Comparison of ENCODE assay signal across 8 mouse cellular contexts in genomic region chr2:158284571-158284970, GRCm38 (mm10). TPM values are rescaled to one million over a fixed set of nuclear protein-coding genes. Genes with fewer than 3 reads are reported as not detected.
DNase-seq lines count a peak whose midpoint lies in the region; ATAC-seq and TF ChIP-seq lines count a peak whose summit lies in the region.
"Had no signal": no experiment of that assay in that cellular context is flagged by ENCODE, and none has a peak within 500 bp of the region (broad histone marks: within the 10 kb centered on the region; RNA-seq: fewer than 3 reads in every experiment).

No protein-coding gene starts in this region.

- DNase-seq in CD4-positive, CD25-positive, alpha-beta regulatory T cell, adult 2 months (ENCODE audit: low read depth, low spot score): peak; percentile 87
- peak; percentile 51 for DNase-seq in G1E (ENCODE audit: low spot score)
- peak; percentile 32 for DNase-seq in cerebellum, adult 11-12 months
- peak; percentile 64 for DNase-seq in kidney, adult 18-20 months
- peak; percentile 90 for DNase-seq in retina, postnatal 1 day

- no peak for ATAC-seq in G1E (ENCODE audit: extremely low read depth, insufficient number of reproducible peaks, low FRiP score, poor library complexity, severe bottlenecking)
- ATAC-seq in granulocyte monocyte progenitor cell, adult 5-6 weeks (replicated peaks; ENCODE audit: poor library complexity, severe bottlenecking): peak; percentile 92
- ATAC-seq in liver, embryonic 16.5 days (ENCODE audit: low read depth): peak; percentile 32; the same call in 1 of the 2 replicates

- H3K36me3 ChIP-seq in G1E (replicated peaks): no peaks in the 10 kb centered on the region
- H3K36me3 ChIP-seq in liver, embryonic 16.5 days (ENCODE audit: control insufficient read depth, insufficient read depth): no peaks in the 10 kb centered on the region

- TF ChIP-seq CTCF in G1E (IDR thresholded peaks at IDR 0.05; ENCODE audit: low read depth, low read length): peak; percentile 81

- H3K9me3 ChIP-seq in G1E (replicated peaks): no peaks in the 10 kb centered on the region
- no peaks in the 10 kb centered on the region for H3K9me3 ChIP-seq in liver, embryonic 16.5 days (replicated peaks; ENCODE audit: control insufficient read depth, low read length)

- H3K27ac ChIP-seq in liver, embryonic 16.5 days (ENCODE audit: low read length): no peak overlapping the region

- H3K4me3 ChIP-seq in G1E (ENCODE audit: low read depth, low read length): no peak overlapping the region
- H3K4me3 ChIP-seq in liver, embryonic 16.5 days (ENCODE audit: low read depth, low read length): no peak overlapping the region

- no peak overlapping the region for H3K4me2 ChIP-seq in liver, embryonic 16.5 days (ENCODE audit: low read depth, low read length)

- H3K4me1 ChIP-seq in G1E (ENCODE audit: insufficient read depth, low read depth, low read length): no peaks in the 10 kb centered on the region
- H3K4me1 ChIP-seq in liver, embryonic 16.5 days (ENCODE audit: control insufficient read depth, low read depth, low read length): peaks cover 10% of the 10 kb centered on the region

- no peak overlapping the region for H3K9ac ChIP-seq in liver, embryonic 16.5 days (ENCODE audit: low read depth, low read length)

- 16% methylated on average over 11 of the region's 11 CpGs for WGBS in liver, embryonic 16.5 days (ENCODE audit: insufficient replicate concordance)

- H3K27me3 ChIP-seq in G1E (ENCODE audit: insufficient read depth, low read length): peaks cover 5% of the 10 kb centered on the region; the same call in 1 of the 2 replicates
- no peaks in the 10 kb centered on the region for H3K27me3 ChIP-seq in liver, embryonic 16.5 days (ENCODE audit: control insufficient read depth, insufficient read depth, low read depth, low read length)

RNA-seq across cellular contexts. Expression of gene Lbp, which starts 21.7 kb away (rescaled TPM):
- not detected in 2 replicates for total RNA-seq in G1E (2014; fragmentation: Nextera tagmentation)
- 0.06 TPM in 1 of 2 replicates, not detected in the other for total RNA-seq in G1E (2017)
- polyA plus RNA-seq in G1E (2012): 0.04 TPM in 1 of 2 replicates, not detected in the other
- 84.4 and 140 TPM in 2 replicates for total RNA-seq in granulocyte monocyte progenitor cell, adult 5-6 weeks (2014; fragmentation: Nextera tagmentation)
- total RNA-seq in granulocyte monocyte progenitor cell, adult 5-6 weeks (2017): 200 and 215 TPM in 2 replicates
- polyA plus RNA-seq in liver, embryonic 16.5 days (2015; fragmentation: Nextera tagmentation; extraction: Ambion mirVana): 61.5 and 69.9 TPM in 2 replicates

RNA-seq across cellular contexts. Expression of gene Bpi, which starts 26.7 kb away (rescaled TPM):
- total RNA-seq in G1E (2014; fragmentation: Nextera tagmentation) (not detected in 2 replicates), G1E (2017) (not detected in 2 replicates)
- polyA plus RNA-seq in G1E (2012): not detected in 2 replicates
- total RNA-seq in granulocyte monocyte progenitor cell, adult 5-6 weeks (2014; fragmentation: Nextera tagmentation): not detected in 2 replicates
- total RNA-seq in granulocyte monocyte progenitor cell, adult 5-6 weeks (2017): not detected in 2 replicates
- polyA plus RNA-seq in liver, embryonic 16.5 days (2015; fragmentation: Nextera tagmentation; extraction: Ambion mirVana): not detected in 2 replicates
- total RNA-seq: left cerebral cortex, postnatal 36 days had no signal

RNA-seq across cellular contexts. Expression of gene D630003M21Rik, which starts 55.5 kb away (rescaled TPM):
- total RNA-seq in G1E (2014; fragmentation: Nextera tagmentation) (not detected in 2 replicates), G1E (2017) (under 0.01 TPM in 1 of 2 replicates, not detected in the other)
- not detected in 2 replicates for polyA plus RNA-seq in G1E (2012)
- 0.21 TPM in 1 of 2 replicates, not detected in the other for total RNA-seq in granulocyte monocyte progenitor cell, adult 5-6 weeks (2014; fragmentation: Nextera tagmentation)
- total RNA-seq in granulocyte monocyte progenitor cell, adult 5-6 weeks (2017): not detected in 2 replicates
- polyA plus RNA-seq in liver, embryonic 16.5 days (2015; fragmentation: Nextera tagmentation; extraction: Ambion mirVana): 0.69 and 0.78 TPM in 2 replicates

Comparison
In these comparisons a context has a peak if more than half of its experiments do, and no peak if none do; other contexts are left out.
1. DNase-seq: peak in every context shown above with its lines; median percentile 90 in retina, postnatal 1 day; 87 in CD4-positive, CD25-positive, alpha-beta regulatory T cell, adult 2 months; 64 in kidney, adult 18-20 months; 51 in G1E; 32 in cerebellum, adult 11-12 months.
2. RNA of gene Lbp, which starts 21.7 kb away (total RNA-seq): 84.4 to 215 TPM in granulocyte monocyte progenitor cell, adult 5-6 weeks; 0.06 TPM in G1E; every median in the first group is over 10 times any median in the second.